Mouse (Mus musculus) spleen, adult 18-20 months (tissue): ENCODE measurements around the gene Kazald1.

Experiments used
- DNase-seq, 2 experiments: peaks; one replicate each; pipeline ENCODE4 v3.0.0; 2022; ENCODE audit warnings: mixed read lengths in 2 of 2

The Kazald1 gene

DNA sequence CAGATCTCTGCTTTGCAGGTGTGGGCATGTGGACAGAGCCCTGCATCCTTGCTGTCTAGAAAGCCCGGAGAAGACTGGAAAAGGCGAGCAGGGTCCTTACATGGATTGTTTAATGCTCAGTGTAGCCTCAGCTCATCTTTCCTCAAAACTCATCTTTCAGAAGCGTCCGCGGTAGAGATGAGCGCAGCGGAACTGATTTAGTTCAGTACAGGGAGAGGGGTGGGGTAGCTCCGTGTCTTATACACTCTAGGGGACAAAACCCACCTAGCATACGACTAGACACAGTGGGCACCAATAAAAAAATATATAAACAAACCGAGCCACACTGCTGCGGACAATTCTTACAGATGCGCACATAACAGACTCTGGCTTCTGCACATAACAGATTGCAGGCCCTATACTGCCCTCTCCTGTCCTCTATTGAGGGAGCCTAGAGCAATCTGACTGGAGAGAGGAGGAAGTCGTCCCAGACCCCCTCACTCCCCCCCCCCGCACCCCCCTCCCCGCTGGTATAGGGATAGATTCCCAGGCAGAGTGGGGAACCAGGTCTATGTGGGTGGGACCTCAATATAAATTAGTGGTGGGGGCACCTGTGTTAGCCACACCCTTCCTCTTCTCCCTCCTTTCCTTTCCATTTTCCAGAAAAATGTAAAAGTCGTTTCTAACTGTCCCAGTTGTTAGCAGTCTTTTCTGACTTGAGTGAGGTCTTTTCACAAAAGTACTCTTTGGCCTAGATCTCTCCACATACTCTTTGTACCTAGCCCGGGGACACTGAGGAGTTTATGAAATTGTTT lies 4.1 kb downstream of the Kazald1 start:
- DNase-seq: no peak

GRCm38 (mm10) chr19:45079769-45080515 lies 4.9 kb downstream of the Kazald1 start:
- DNase-seq: peak; percentile 56 to 62

- DNase-seq: no peak
Measured at GRCm38 (mm10) chr19:45080711-45081110, 5.7 kb downstream of the Kazald1 start.

DNA sequence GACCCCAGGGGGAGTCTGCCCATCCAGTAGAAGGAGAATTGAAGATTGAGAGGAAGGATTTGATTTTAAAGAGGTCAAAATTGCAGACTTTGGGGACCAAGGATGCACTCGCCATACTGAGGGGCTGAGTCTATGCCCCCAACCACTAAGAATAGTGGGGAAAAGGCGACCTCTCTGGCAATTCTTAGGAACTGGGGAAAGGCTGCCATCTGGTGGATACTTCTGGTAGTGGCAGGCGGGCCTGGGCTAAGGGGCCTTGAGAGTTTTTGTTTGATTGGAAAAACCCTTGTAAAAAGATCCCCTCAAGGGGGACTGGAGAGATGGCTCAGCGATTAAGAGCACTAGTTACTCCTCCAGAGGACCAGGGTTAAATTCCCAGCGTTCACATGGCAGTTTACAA lies 6.2 kb downstream of the Kazald1 start:
- DNase-seq: peak; percentile 32 to 75

- DNase-seq: peak in 1 of 2 experiments; percentile 61
Measured at GRCm38 (mm10) chr19:45081841-45082550, 7.0 kb downstream of the Kazald1 start.

DNA sequence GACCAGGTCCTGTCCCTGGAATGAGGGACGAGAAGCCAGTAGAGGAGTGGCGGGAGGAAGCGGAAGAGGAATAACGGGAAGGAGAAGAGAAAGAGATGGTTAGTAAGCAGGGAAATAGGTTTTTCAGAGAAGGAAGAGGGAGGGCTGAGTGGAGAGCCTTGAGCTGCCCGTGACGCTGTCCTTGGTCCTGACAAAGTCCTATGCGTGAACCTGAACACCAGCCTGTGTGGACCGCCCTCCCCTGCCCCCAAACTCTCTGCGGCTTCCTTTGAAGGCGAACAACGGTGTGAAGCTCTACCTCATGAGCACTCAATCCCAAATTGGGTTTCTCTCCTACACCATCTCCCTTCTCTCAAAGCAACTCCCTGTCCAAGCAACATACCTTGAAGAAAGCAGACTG lies 22.8 kb downstream of the Kazald1 start:
- DNase-seq: no peak

DNA sequence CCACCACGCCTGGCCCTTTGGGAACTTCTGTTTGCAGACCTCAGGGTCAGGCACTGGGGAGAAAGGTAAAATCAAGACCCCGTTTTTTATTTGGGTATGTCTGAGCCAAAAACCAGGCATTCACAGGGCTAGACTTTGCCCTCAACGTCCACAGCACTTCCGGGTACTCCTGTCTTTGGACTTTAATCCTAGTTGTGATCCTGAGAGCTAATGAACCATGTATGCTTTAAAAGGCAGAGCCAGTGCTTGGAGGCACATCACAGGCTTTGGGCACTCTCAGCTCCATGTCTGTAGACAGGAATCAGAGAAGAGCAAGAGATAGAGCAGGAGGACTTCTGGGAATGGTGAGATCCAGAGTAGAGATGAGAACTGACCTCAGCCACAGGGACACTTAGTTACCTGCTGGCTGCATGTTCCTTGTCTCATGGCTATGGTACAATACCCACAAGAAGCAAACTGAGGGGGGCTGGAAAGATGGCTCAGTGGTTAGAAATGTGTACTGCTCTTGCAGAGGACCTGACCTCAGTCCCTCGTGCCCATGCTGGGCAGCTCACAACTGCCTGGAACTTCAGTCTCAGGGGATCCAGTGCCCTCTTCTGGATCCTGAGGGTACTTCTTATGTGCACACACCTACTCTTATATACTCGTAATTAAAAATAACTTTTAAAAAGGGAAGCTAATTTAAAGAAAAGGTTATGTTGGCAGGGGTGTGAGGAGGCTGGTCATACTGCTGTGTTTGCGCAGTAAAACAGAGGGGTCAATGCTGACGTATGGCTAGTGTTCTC lies 25.6 kb downstream of the Kazald1 start:
- no peak for DNase-seq

GRCm38 (mm10) chr19:45105591-45105990 lies 30.6 kb downstream of the Kazald1 start:
- no peak for DNase-seq

GRCm38 (mm10) chr19:45106689-45107088 lies 31.6 kb downstream of the Kazald1 start:
- peak in 1 of 2 experiments; percentile 15 for DNase-seq

GRCm38 (mm10) chr19:45110681-45111080 lies 35.6 kb downstream of the Kazald1 start:
- DNase-seq: no peak

DNA sequence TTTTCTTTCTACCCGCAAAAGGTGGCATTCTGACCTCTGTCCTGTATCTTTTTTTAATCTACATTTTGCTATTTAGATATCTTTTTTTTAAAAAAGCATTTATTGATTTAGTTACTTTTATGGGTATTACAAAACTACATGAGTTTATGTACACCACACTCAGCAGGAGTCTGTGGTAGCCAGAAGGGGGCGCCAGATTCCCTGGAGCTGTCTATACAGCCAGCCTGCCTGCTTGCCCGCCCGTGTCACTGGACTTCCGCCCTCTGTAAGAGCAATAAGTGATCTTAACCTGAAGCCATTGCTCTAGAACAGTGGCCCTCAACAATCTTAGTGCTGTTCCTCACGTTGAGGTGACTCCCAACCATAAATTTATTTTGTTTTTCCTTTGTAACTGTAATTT lies 37.4 kb downstream of the Kazald1 start:
- no peak for DNase-seq

- no peak for DNase-seq
Measured at GRCm38 (mm10) chr19:45113791-45114460, 38.9 kb downstream of the Kazald1 start.

GRCm38 (mm10) chr19:45114772-45115171 lies 39.7 kb downstream of the Kazald1 start:
- no peak for DNase-seq

GRCm38 (mm10) chr19:45116798-45117197 lies 41.8 kb downstream of the Kazald1 start:
- peak in 1 of 2 experiments; percentile 33 for DNase-seq
